Mouse (Mus musculus) neural tube, embryonic 11.5 days (tissue): ENCODE data around the gene Gm9887. TPM values are rescaled to one million over a fixed set of nuclear protein-coding genes. Genes with fewer than 3 reads are reported as not detected.

ENCODE experiments used
- microRNA-seq: library from miRNA; unstranded; fragments of <30 nt; microRNA quantifications from one replicate; pipeline ENCODE4, GENCODE M21; 2016
- polyA plus RNA-seq: library from polyadenylated mRNA; unstranded; fragments of >200 nt; fragmentation: Nextera tagmentation; extraction: Ambion mirVana; gene quantifications from 2 replicates; pipeline ENCODE4 v1.2.1, GENCODE M21; 2014

The Gm9887 gene
- polyA plus RNA-seq, 1 experiment from 2014 or later = 1.4 TPM

Small RNAs within 50 kb of the gene (microRNA-seq; reads per million reads assigned to microRNA genes)
- not detected for gene Gm47299
- not detected for gene Gm47305

Other genes starting within 250 kb of the Gm9887 start
- gene Rps29, start 213.3 kb downstream of the Gm9887 start, polyA plus RNA-seq = 1,261 and 1,342 TPM in 2 replicates
- gene Lrr1, start 203.6 kb downstream of the Gm9887 start, polyA plus RNA-seq = 23.6 and 25.8 TPM in 2 replicates
- gene Rpl36al, start 188.4 kb downstream of the Gm9887 start, polyA plus RNA-seq = 442 and 491 TPM in 2 replicates
- gene Mgat2, start 188.3 kb downstream of the Gm9887 start, polyA plus RNA-seq = 37.0 and 37.5 TPM in 2 replicates
- gene Gm49383, start 175.4 kb downstream of the Gm9887 start, polyA plus RNA-seq = 29.9 and 36.3 TPM in 2 replicates
- 9.7 and 11.4 TPM in 2 replicates for gene Dnaaf2, start 174.0 kb downstream of the Gm9887 start, polyA plus RNA-seq
- 31.9 and 32.1 TPM in 2 replicates for gene Gm49384, start 168.2 kb downstream of the Gm9887 start, polyA plus RNA-seq
- 26.5 and 26.8 TPM in 2 replicates for gene Pole2, start 144.3 kb downstream of the Gm9887 start, polyA plus RNA-seq
- gene Klhdc1, start 131.3 kb downstream of the Gm9887 start, polyA plus RNA-seq = 1.7 and 2.7 TPM in 2 replicates
- 251 and 253 TPM in 2 replicates for gene Klhdc2, start 75.8 kb downstream of the Gm9887 start, polyA plus RNA-seq
- gene Nemf, start 15.3 kb downstream of the Gm9887 start, polyA plus RNA-seq = 80.3 and 82.1 TPM in 2 replicates
- 52.4 and 55.8 TPM in 2 replicates for gene Arf6, start 308 bp downstream of the Gm9887 start, polyA plus RNA-seq
- 19.8 and 20.1 TPM in 2 replicates for gene Vcpkmt, start 210.6 kb upstream of the Gm9887 start, polyA plus RNA-seq